Mouse (Mus musculus) liver, adult 2 months (tissue): ENCODE measurements at regions not wholly inside any gene's neighbourhood (a gene's known extent, or its start where the extent isn't known, plus 50 kb on each side); places are given as distances from the start of the nearest gene placed in this dataset.

ENCODE experiments used
- CTCF ChIP-seq: fragments of 200-500 bp; IDR thresholded peaks from 2 replicates; pipeline ENCODE4 v1.5.1; 2011; ENCODE audit warnings: low read depth, low read length, control low read depth
- POLR2A ChIP-seq: fragments of 200-500 bp; IDR thresholded peaks from 2 replicates; pipeline ENCODE4 v1.6.1; 2011; ENCODE audit warnings: low read length, control low read depth; ENCODE audit not compliant: insufficient read depth; ENCODE audit errors: extremely low read depth

DNA sequence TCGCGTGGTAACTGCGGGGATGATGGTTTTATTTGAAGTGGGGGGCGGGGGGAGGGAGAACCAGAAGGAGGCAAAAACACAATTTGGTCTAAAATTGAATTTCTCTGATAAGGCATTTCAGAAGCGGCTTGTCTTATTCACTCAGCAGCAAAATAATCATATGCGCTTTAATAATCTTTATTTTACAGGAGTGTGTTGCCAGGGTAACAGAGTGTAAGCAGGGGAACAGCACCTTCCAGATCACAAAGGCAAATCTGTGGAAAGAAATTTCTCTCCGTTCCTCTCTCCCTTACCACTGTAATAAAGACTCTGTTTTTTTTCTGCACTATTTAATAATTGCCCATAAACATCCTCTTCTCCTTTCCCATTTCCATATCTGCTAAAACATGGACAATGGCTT lies 306.2 kb upstream of the Pmfbp1 start:
- TF ChIP-seq POLR2A, result no peak
- no peak for TF ChIP-seq CTCF
